Mouse (Mus musculus) T-helper 1 cell (primary cell): ENCODE measurements around the gene Zdhhc22.

ENCODE experiments used
- in situ Hi-C: fragments of 300-600 bp; cut with MboI, MseI; formaldehyde crosslinking; loops from one replicate; pipeline ENCODE4 v1.15.1; 2025; ENCODE audit warnings: high pct_unique_total_duplicates

Zdhhc22 gene

GRCm38 (mm10) chr12:86995931-86996330 is 5.7 kb upstream of the Zdhhc22 start:
- in situ Hi-C loops, result no loop called here

GRCm38 (mm10) chr12:86994776-86995175 is 4.5 kb upstream of the Zdhhc22 start:
- in situ Hi-C loops, result no loop called here

GRCm38 (mm10) chr12:86994166-86994565 is 3.9 kb upstream of the Zdhhc22 start:
- in situ Hi-C loops, result no loop called here

GRCm38 (mm10) chr12:86990755-86991110 is 503 bp upstream of the Zdhhc22 start:
- in situ Hi-C loops, result no loop called here

- in situ Hi-C loops, result no loop called here
These were observed 852 bp downstream of the Zdhhc22 start for GRCm38 (mm10) chr12:86989378-86989777.

DNA sequence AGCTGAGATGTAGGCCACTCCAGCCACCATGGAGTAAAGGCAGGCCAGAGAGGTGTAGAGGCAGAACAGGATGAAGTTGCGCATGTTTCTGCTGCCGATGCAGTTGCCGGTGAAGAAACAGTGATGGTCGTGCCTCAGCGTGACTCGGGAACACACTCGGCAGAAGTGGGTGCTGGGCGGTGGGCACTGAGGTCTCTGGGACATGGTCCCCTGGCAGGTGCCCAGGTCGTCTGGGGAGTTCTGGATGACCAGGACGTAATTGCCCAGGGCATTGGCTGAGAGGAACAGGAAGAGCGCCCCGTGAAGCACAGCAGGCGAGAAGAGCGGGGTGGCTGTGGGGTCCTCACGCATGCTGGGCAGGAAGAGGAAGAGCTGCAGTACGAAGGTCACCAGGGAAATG is 2.0 kb downstream of the Zdhhc22 start:
- in situ Hi-C loops, result no loop called here

DNA sequence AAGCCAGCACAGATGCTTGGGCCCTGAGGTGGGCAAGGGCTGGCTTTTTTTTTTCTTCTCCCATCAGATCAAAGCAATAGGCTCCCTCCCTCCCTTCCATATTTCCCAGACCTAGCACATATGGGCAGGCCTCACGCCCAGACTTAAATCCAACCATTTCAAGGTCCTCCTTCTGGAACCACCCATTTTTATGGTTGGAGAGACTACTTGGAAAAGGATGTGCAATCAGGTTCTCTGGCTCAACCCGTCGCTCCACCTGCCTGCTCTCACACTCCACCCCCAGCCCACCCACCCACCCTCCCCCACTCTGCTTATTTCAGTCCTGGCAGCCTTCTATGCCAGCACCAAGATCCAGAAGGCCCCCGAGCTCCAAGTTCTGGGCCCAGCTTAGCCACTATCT is 3.7 kb downstream of the Zdhhc22 start:
- in situ Hi-C loops, result no loop called here

GRCm38 (mm10) chr12:86984194-86984555 is 6.1 kb downstream of the Zdhhc22 start:
- in situ Hi-C loops, result no loop called here

GRCm38 (mm10) chr12:86983470-86984193 is 6.6 kb downstream of the Zdhhc22 start:
- in situ Hi-C loops, result no loop called here

GRCm38 (mm10) chr12:86981180-86981579 is 9.1 kb downstream of the Zdhhc22 start:
- in situ Hi-C loops, result no loop called here

DNA sequence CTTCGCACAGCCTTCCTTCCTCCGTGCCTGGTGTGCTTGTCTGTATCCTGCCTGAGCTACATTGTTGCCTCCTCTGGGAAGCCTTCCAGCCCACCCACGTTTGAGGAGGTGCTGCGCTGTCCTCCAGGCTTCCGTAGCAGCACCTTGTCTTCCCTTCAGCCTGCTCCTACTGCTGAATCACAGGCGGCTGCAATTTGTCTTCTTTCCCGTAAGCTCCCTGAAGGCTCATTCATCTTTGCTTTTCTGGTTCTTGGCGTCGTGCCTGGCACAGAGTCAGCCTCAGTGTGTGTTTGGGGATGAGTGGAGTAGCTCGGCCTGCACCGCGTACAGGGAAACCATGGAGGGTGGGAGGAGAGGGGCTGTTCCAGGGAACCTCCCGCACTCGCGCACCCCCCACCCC is 12.4 kb downstream of the Zdhhc22 start:
- in situ Hi-C loops, result loop anchor here (5.0 kb wide), 1 partner anchor 211 kb away; no protein-coding TSS in a partner anchor

DNA sequence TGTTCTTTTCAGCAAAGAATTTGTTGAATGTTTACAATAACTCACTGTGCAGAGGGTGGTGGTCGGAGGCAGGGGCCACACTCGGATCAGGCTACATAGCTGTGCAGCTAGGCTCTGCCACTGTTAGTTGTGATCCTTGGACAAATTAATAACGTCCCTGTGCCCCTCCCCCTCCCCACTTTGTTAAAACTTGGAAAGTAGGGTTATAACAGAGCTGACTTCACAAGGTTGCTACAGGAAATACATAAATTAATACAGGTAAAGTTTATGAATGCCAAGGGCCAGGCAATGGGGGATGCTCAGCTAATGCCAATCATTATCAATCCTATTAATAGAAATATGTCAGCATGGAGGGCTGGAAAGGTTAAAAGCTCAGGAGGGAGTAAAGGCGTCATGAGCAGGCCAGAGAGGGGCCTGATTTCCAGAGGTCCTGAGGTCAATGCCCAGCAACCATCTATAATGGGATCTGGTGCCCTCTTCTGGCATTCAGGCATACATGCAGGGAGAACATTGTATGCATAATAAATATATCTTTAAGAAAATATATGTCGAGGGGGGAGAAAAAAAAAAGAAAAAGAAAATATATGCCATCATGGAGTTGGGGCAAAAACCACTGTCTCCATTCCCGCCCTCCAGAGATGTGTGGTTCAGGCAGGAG is 13.6 kb downstream of the Zdhhc22 start:
- in situ Hi-C loops, result loop anchor here (5.0 kb wide), 1 partner anchor 209 kb away; no protein-coding TSS in a partner anchor

GRCm38 (mm10) chr12:86975761-86976160 is 14.5 kb downstream of the Zdhhc22 start:
- in situ Hi-C loops, result loop anchor here (5.0 kb wide), 1 partner anchor 208 kb away; no protein-coding TSS in a partner anchor

- in situ Hi-C loops, result loop anchor here (5.0 kb wide), 1 partner anchor 207 kb away; no protein-coding TSS in a partner anchor
These were observed 15.6 kb downstream of the Zdhhc22 start for GRCm38 (mm10) chr12:86974387-86975288.

- in situ Hi-C loops, result no loop called here
These were observed 16.5 kb downstream of the Zdhhc22 start for GRCm38 (mm10) chr12:86973706-86974105.

DNA sequence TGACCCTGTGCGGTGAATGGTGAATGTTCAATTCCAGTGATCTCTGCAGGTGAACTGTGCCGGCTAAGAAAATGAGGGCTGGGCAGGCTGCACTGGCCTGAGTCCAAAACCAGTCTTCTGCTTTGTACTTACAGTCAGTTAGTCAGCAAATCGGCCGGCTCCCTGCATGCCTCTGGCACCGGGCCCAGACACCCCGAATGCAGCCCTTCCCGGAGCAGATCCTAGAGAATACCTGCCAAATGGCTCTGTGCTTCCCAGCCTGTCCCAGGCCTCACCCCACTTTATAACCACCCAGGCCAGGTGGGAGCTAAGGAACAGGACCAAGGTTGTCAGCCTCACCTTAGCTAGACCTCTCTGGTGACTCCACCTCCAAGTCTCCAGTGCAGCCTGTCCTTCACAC is 17.0 kb downstream of the Zdhhc22 start:
- in situ Hi-C loops, result no loop called here

DNA sequence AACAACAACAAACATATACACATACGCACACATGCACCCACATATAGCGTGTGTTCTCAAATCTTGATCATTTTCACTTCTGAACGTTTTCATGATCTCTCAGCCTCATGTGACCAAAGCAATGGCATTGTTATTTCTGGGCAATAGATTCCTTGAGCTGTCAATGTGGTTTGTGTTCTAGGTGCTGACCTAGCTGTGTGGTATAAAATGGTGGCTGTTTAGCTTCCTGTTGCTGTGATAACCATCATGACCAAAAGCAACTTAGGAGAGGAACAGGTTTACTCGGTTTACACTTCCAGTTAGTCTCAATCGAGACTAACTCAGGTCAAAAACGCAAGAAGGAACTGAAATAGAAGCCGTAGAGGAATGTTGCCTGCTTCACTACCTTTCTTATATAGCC is 19.1 kb downstream of the Zdhhc22 start:
- in situ Hi-C loops, result no loop called here

GRCm38 (mm10) chr12:86969220-86969601 is 21.0 kb downstream of the Zdhhc22 start:
- in situ Hi-C loops, result no loop called here

- in situ Hi-C loops, result no loop called here
These were observed 21.6 kb downstream of the Zdhhc22 start for GRCm38 (mm10) chr12:86968468-86969219.

DNA sequence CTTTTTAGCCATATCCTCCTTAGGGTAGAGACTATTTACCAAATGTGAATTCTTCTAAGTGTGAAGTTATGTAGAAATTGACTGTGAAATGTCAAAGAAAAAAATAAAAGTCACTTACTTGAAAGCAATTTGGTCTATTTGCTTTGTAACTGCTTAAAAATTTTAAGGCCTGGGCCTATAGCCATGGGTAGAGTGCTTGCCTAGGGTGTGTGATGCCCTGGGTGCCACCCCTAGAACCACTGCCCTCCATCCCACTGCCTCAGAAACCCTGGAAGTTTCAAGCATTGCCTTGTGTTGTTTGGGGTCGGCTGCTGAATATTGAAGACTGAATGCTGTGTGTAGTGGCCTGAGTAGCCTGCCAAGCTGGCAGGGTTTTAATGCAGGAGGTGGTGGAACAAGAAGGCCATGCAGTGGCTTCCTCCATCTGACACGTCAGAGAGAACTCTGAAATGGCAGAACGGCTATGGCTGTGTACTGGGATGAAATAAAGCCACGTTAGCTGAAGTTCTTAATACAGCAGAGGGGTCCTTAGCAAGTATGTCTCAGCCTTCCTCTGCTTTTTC is 24.9 kb downstream of the Zdhhc22 start:
- in situ Hi-C loops, result no loop called here
